Mouse (Mus musculus): ENCODE data around the gene Mcfd2.
A peak's percentile ranks its signal among the peaks of the same experiment; 100 is the strongest.

Mcfd2 gene

DNA sequence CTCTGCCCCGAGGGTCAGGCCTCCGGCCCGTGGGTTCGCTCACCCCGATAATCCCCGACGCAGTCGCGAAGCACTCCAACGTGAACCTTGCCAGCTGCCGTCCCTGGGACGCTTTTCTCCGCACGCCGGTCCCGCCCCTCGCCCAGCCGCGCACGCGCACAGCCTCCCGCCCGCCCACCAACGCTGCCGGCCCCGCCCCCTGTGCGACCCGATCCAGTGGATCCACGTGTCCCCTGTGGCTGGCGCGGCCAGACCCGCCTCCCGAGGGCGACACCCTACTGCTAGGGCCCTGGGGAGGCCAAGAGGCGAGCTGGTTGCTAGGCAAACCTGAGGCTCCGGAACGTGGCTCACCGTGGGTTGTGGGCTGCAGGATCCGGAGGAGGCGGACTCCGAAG is at the start of gene Mcfd2:
TSS of gene Mcfd2 (minus strand) at position 144 of the 395 bp plus-strand sequence.
- Histone ChIP-seq H3K4me3 (replicated peaks; ENCODE audit: low read length) (peak within 1 kb of the TSS; percentile 91), H3K36me3 (ENCODE audit: insufficient read depth, low read length) (peaks cover 8% of the 10 kb centered on the region; the same call in 1 of the 2 replicates), H3K27me3 (ENCODE audit: insufficient read depth, low read length) (peaks cover 27% of the 10 kb centered on the region), H3K9me3 (ENCODE audit: low read length) (no peaks in the 10 kb centered on the region), H3K4me1 (replicated peaks; ENCODE audit: low read depth, low read length) (peaks cover 24% of the 10 kb centered on the region)
- TF ChIP-seq NANOG (IDR thresholded peaks at IDR 0.05; ENCODE audit: borderline replicate concordance, low read length) = no peak
- no peak for TF ChIP-seq POU5F1 (IDR thresholded peaks at IDR 0.05; ENCODE audit: borderline replicate concordance, low read length)
- no peak for TF ChIP-seq CTCF (conservative IDR thresholded peaks at IDR 0.05; ENCODE audit: low read length)

DNA sequence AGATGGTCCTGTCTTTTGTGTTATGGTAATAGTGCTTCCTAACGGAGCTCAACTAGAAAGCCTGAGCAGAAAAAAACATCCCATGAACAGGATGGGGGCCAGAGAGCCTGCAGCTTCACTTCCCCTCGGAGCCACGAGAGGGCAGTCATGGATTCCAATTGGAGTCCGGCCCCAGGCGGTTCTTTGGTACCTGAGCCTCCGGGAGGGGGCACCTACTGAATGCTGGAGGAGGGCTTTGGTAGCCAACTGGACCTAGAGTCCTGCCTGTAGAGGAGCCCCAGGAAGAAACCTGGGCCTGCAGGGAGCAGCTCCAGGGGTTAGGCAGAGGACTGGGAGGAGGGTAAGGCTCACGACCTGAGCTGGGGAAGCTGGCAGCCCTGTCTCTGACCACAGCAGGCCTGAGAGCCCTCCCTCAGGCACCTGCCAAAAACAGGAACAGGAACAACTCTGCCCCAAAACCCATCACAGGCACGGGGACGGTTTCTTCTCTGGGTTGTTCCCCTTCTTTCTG is 49.3 kb upstream of the Mcfd2 start:
- peak overlapping the region; percentile 66 for H3K4me3 ChIP-seq (replicated peaks; ENCODE audit: low read length)
- no peaks in the 10 kb centered on the region for H3K9me3 ChIP-seq (ENCODE audit: low read length)
- no peaks in the 10 kb centered on the region for H3K36me3 ChIP-seq (ENCODE audit: insufficient read depth, low read length)
- H3K27me3 ChIP-seq (ENCODE audit: insufficient read depth, low read length) = no peaks in the 10 kb centered on the region
- peaks cover 47% of the 10 kb centered on the region for H3K4me1 ChIP-seq (replicated peaks; ENCODE audit: low read depth, low read length)
- TF ChIP-seq CTCF (conservative IDR thresholded peaks at IDR 0.05; ENCODE audit: low read length) (peak; percentile 96), POU5F1 (IDR thresholded peaks at IDR 0.05; ENCODE audit: borderline replicate concordance, low read length) (no peak)

DNA sequence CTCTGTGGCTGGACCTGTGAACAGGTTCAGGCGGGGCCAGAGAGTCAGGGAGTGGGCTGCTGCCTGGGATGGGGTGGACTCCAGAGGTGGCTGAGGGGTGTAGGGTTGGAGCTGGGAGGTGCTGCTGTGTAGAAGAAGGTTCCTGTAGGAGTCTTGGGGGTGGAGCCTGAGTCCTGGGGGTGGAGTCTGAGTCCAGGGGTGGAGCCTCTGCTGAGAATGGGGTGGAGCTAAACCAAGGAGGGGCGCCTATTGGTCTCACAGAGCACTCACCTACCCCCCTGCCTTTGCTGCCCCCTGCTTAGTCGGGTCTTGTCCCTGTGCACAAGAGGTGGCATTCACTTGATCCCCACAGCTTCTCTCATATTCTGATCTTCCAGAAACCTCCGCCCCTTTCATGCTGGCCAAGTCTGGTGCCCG is 48.8 kb upstream of the Mcfd2 start:
- Histone ChIP-seq H3K9me3 (ENCODE audit: low read length) (no peaks in the 10 kb centered on the region), H3K4me1 (replicated peaks; ENCODE audit: low read depth, low read length) (peaks cover 47% of the 10 kb centered on the region), H3K36me3 (ENCODE audit: insufficient read depth, low read length) (no peaks in the 10 kb centered on the region), H3K4me3 (replicated peaks; ENCODE audit: low read length) (peak overlapping the region; percentile 66), H3K27me3 (ENCODE audit: insufficient read depth, low read length) (no peaks in the 10 kb centered on the region)
- TF ChIP-seq NANOG (IDR thresholded peaks at IDR 0.05; ENCODE audit: borderline replicate concordance, low read length) = no peak
- TF ChIP-seq POU5F1 (IDR thresholded peaks at IDR 0.05; ENCODE audit: borderline replicate concordance, low read length) = no peak
- no peak for TF ChIP-seq CTCF (conservative IDR thresholded peaks at IDR 0.05; ENCODE audit: low read length)

DNA sequence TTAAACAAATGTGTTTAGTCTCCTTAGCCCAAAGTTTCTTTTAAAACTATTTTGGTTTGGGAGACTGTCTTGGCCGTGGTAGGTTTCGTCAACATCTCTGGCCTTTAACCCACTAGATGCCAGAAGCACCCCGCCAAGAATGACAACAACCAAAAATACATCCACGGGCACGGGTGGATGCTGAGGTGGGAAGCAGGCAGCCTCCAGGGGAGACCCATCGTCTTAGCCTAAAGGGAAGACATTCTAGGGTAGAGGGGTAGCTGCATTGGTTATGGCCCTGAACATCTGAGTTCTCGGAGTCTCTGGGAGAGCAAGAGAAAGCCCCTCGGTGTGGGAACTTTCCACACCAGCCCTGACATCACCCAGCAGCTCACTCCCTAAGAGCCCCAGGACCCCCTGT is 48.4 kb upstream of the Mcfd2 start:
- peaks cover 47% of the 10 kb centered on the region for H3K4me1 ChIP-seq (replicated peaks; ENCODE audit: low read depth, low read length)
- no peaks in the 10 kb centered on the region for H3K9me3 ChIP-seq (ENCODE audit: low read length)
- no peaks in the 10 kb centered on the region; the same call in 1 of the 2 replicates for H3K36me3 ChIP-seq (ENCODE audit: insufficient read depth, low read length)
- TF ChIP-seq POU5F1 (IDR thresholded peaks at IDR 0.05; ENCODE audit: borderline replicate concordance, low read length) (no peak), NANOG (IDR thresholded peaks at IDR 0.05; ENCODE audit: borderline replicate concordance, low read length) (no peak), CTCF (conservative IDR thresholded peaks at IDR 0.05; ENCODE audit: low read length) (no peak)
- no peak overlapping the region for H3K4me3 ChIP-seq (replicated peaks; ENCODE audit: low read length)
- H3K27me3 ChIP-seq (ENCODE audit: insufficient read depth, low read length) = no peaks in the 10 kb centered on the region

DNA sequence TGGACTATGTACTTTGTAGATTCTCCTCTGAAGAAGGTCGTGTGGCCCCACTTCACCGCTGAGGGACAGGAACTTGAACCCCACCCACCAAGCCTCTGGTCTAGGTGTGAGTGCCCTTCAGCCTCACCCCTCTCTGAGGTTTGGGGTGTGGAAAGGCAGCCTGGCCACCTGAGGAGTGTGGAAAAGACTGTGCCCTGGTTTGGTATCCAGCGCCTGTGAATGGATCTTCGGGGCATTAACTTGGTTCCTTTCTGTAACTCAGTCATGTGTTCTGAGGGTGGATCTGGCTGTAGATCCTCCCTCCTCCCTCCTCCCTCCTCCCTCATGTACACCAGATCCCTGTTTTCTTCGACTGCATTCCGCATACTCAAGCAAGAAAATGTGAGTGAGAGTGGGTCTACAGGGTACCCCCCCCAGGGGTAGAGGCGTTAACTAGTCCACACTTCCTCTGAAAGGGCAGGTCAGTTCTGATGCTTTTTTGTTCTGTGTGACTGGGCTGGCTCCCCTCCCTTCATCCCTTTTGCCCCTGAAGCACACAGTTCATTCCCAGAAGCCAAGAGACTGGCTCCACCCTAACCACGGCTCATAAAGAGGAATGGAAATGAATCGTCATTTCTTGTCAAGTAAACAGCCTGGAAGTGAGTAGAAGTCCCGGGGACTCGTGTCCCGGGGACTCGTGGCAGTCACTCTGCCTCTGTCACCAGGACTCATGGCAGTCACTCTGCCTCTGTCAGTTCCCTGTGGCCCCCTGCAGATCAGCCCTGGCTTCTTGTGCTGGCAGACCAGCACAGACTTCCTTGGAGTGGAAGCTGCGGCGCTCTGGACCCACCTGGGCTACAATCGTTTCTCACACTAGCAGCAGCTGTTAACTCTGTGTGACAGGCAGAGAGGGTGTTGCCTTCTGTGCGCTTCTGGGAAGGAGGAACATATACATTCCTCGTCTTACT is 47.5 kb upstream of the Mcfd2 start:
- no peaks in the 10 kb centered on the region; the same call in 1 of the 2 replicates for H3K36me3 ChIP-seq (ENCODE audit: insufficient read depth, low read length)
- H3K9me3 ChIP-seq (ENCODE audit: low read length) = no peaks in the 10 kb centered on the region
- no peak overlapping the region for H3K4me3 ChIP-seq (replicated peaks; ENCODE audit: low read length)
- peaks cover 47% of the 10 kb centered on the region for H3K4me1 ChIP-seq (replicated peaks; ENCODE audit: low read depth, low read length)
- no peak for TF ChIP-seq POU5F1 (IDR thresholded peaks at IDR 0.05; ENCODE audit: borderline replicate concordance, low read length)
- no peak for TF ChIP-seq CTCF (conservative IDR thresholded peaks at IDR 0.05; ENCODE audit: low read length)
- TF ChIP-seq NANOG (IDR thresholded peaks at IDR 0.05; ENCODE audit: borderline replicate concordance, low read length) = no peak
- no peaks in the 10 kb centered on the region for H3K27me3 ChIP-seq (ENCODE audit: insufficient read depth, low read length)

DNA sequence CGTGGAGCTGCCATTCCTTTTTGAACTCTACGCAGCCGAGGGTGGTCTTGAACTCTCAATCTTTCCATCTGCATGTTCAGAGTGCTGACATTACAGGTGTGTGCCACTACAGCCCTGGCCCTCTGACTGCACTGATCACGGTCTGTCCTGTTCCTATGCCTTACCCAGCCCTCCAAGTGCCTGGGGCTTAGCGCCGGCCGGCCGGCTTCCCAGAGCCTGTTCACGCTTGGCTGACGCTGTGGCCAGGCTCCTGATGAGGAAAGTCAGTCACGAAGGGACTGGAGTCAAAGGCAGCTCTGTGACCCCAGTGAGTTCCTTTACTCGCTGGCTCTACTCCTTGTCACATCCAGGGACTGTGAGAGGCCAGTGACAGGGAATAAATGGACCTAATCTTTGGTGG is 46.6 kb upstream of the Mcfd2 start:
- H3K9me3 ChIP-seq (ENCODE audit: low read length) = no peaks in the 10 kb centered on the region
- no peaks in the 10 kb centered on the region for H3K27me3 ChIP-seq (ENCODE audit: insufficient read depth, low read length)
- H3K4me3 ChIP-seq (replicated peaks; ENCODE audit: low read length) = no peak overlapping the region
- no peaks in the 10 kb centered on the region; the same call in 1 of the 2 replicates for H3K36me3 ChIP-seq (ENCODE audit: insufficient read depth, low read length)
- peaks cover 47% of the 10 kb centered on the region for H3K4me1 ChIP-seq (replicated peaks; ENCODE audit: low read depth, low read length)
- no peak for TF ChIP-seq POU5F1 (IDR thresholded peaks at IDR 0.05; ENCODE audit: borderline replicate concordance, low read length)
- no peak for TF ChIP-seq CTCF (conservative IDR thresholded peaks at IDR 0.05; ENCODE audit: low read length)
- no peak for TF ChIP-seq NANOG (IDR thresholded peaks at IDR 0.05; ENCODE audit: borderline replicate concordance, low read length)

DNA sequence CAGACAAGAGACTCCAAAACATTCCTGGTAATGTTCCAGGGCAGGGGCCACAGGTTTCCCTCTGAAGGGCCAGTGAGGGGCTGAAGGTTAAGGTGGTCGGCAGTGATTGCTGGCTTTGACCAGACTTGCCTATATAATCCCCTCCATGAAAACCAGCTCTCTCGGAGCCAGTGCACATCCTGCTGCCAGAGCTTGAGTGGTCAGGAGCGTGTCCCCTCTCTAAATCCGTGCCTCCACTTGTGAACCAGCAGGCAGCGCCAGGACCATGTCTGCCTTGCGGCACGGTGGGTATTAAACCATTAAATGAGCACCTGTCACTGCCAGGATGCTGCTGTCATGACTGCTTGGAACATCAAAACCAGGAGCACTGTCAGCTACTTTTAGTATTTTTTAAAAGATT is 44.8 kb upstream of the Mcfd2 start:
- no peaks in the 10 kb centered on the region; the same call in 1 of the 2 replicates for H3K36me3 ChIP-seq (ENCODE audit: insufficient read depth, low read length)
- no peak overlapping the region for H3K4me3 ChIP-seq (replicated peaks; ENCODE audit: low read length)
- peaks cover 40% of the 10 kb centered on the region for H3K4me1 ChIP-seq (replicated peaks; ENCODE audit: low read depth, low read length)
- TF ChIP-seq CTCF (conservative IDR thresholded peaks at IDR 0.05; ENCODE audit: low read length) (no peak), POU5F1 (IDR thresholded peaks at IDR 0.05; ENCODE audit: borderline replicate concordance, low read length) (no peak), NANOG (IDR thresholded peaks at IDR 0.05; ENCODE audit: borderline replicate concordance, low read length) (no peak)
- H3K9me3 ChIP-seq (ENCODE audit: low read length) = no peaks in the 10 kb centered on the region
- no peaks in the 10 kb centered on the region for H3K27me3 ChIP-seq (ENCODE audit: insufficient read depth, low read length)

DNA sequence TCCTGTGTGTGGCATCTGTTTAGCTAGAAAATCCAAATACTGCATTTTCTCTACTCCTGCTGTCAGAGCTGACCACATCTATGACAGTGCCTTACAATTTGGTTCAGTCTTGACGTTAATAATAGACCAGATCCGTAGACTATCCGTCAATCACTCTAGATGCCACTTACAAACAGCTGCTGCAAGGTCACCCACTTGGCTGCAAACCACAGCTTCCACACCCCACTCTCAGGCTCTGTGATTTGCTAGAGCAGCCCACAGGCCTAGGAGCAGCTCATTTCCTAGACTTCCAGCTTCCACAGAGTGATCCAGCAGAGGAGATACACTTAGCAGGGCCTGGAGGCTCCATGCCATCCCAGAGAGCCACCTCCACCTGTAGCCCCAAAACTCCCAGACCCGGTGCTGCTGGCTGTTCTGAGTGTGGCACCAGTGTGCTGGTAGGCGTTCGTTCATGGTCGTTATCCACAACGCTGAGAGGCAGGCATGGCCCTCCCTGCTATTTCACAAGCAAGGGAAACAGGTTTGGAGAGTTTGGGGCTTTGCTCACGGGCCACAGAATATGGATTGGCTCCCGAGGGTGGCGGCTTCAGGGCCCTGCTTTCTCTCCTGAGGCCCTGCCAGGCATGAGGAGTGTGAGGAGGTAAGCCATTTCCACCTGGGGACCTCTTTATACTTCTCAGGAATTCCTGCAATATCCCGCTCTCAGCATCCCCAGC is 43.5 kb upstream of the Mcfd2 start:
- H3K36me3 ChIP-seq (ENCODE audit: insufficient read depth, low read length) = no peaks in the 10 kb centered on the region; the same call in 1 of the 2 replicates
- H3K27me3 ChIP-seq (ENCODE audit: insufficient read depth, low read length) = no peaks in the 10 kb centered on the region
- no peak for TF ChIP-seq NANOG (IDR thresholded peaks at IDR 0.05; ENCODE audit: borderline replicate concordance, low read length)
- TF ChIP-seq POU5F1 (IDR thresholded peaks at IDR 0.05; ENCODE audit: borderline replicate concordance, low read length) = no peak
- TF ChIP-seq CTCF (conservative IDR thresholded peaks at IDR 0.05; ENCODE audit: low read length) = no peak
- H3K4me1 ChIP-seq (replicated peaks; ENCODE audit: low read depth, low read length) = peaks cover 28% of the 10 kb centered on the region
- H3K4me3 ChIP-seq (replicated peaks; ENCODE audit: low read length) = no peak overlapping the region
- H3K9me3 ChIP-seq (ENCODE audit: low read length) = no peaks in the 10 kb centered on the region
